Mouse (Mus musculus) A20 (cell line): ENCODE data around the gene Spata13.

Source experiments
- DNase-seq: peaks from one replicate; pipeline ENCODE4 v3.0.0-alpha.2; 2011; ENCODE audit warnings: low read depth, low spot score

Gene Spata13

DNA sequence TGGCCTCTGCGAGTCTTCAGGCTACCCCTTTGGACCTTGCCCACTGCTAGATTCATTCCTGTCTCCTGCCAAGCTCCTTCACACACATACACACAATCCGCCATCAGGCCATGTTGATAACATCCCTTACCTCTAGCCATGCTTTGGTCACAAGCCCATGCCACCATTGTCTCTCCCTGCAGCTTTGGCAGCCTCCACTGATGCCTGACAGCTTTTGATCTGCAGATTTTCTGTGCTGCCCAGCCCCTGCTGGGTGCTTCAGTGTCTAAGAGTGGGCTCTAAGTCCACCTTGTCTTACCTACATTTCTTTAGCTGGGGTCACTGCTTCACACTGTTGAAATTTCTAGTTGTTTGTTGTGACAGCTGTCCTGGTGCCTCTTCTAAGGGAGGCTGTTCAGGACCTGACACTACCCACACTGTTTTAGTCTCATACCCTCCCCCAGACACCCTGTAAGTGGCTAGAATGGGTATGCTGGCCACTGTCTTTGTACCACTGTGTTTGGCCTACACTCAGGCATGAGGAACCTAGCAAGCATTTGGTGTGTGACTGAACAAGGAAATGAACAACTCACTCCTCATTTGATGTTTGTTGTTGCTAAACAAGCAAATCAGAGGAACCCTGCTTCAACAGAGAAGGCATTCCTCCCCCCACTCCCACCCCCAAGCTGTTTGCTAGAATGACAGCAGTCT, 43.0 kb downstream of the Spata13 start:
- no peak for DNase-seq

DNA sequence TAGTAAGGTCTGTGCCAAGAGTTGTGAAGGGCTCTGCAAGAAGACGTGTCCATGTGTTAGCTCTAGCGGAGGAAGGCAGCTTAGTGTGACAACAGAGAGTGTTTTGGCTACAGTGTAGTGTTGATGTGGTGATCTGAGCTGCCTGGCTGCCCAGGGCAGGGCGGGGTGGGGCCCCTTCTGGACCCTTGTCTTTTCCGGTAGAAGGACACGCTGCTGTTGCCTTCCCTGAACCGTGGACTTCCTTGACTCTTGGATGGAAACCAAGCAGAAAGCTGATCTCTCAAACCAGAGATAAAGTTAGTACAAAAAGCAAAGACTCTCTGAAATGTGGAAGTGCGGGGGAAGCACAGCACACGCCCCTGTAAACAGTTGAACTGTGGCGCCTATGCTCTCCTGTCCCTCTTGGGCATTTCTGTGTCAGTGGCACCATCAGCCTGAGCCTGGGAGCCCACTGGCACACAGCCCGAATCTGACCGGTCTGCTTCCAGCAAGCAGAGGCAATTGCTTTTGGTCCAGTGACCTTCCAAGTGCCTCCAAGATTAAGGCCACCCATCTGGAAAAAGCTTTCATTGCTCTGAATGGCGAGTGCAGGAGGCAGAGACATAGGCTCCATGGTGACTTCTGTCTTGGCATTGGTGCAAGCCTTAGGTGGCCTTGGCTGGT, 48.7 kb downstream of the Spata13 start:
- DNase-seq, result no peak

DNA sequence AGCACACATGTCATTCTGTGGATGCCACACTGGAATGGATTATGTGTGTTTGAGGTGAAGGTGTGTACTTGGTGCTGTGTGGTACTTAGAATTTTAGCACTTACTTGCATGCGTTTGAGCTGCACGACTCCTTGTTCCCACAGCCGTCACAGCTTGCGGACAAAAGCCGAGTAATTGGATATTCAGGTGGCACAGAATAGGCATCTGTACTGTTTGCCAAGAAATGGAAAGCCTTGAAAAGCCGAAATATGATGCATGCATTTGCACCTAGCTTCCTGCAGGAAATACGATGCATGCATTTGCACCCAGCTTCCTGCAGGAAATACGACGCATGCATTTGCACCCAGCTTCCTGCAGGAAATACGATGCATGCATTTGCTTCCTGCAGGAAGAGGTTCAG, 50.2 kb downstream of the Spata13 start:
- DNase-seq, result no peak

DNA sequence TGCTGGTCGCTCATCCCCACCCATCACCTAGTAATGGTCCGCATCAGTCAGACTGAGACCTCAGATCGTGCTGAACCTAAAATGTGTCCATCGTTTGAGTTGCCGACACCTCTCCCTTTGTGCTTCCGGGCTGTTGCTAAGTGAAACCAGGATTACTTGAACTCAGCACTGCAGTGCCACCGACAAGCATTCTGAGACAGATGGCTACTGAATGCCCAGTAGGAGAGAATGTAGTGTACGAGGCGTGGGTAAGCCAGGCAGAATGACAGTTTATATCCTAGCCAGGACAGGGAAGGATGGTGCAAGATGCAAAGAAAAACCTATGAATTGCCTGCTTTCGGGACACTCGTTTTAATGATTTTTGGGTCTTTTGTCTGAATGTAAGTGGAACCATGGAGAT, 52.9 kb downstream of the Spata13 start:
- DNase-seq, result no peak

DNA sequence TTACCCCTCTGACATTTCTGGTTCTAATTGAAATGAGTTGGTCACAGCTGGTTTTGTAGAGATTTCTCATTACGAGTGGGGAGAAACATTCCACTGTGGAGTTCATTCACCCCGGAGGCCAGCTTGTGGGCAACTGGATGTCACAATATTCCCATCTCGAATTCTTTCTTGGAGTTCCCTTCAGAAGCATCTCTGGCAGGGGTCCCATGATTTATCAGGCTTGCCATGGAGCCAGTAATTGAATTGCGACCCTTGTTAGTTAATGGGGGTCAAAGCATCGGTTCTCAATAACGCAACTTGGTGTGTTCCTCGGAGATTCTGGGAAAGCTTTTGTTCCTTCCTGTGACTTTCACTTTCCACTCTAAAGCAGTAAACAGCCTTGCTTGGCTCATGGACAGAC, 53.4 kb downstream of the Spata13 start:
- DNase-seq, result no peak

DNA sequence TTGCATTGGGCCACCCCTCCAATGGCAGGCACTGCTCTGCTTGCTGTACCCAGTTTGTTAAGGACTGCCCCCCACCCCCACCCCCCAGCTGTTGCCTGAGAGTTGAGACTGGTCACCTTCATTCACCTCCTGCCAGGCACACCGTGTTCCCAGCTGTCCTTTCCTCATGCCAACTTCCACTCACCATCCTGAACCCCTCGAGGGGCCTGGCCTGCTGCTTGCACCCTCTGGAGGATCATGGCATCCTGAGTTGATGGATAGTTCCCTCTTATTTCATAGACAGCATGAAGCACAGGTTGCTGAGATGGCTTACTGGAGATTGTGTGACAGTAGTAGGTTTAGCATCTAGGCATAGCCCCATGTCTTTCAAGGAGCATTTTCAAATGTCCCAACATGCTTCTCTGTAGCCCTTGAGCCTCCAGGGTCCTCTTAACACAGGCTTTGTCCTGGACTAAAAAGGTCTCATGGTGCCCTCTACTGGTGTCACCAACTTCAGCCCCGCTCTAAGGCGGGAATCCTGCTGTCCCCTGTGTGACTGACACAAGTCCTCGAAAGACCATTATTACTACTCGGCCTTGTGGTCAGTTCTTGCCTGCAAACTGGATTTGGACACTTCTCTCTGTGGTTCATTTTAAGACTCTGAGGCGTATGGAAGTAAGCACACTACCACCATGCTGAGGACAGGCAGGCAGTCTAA, 54.9 kb downstream of the Spata13 start:
- DNase-seq, result peak; percentile 78

DNA sequence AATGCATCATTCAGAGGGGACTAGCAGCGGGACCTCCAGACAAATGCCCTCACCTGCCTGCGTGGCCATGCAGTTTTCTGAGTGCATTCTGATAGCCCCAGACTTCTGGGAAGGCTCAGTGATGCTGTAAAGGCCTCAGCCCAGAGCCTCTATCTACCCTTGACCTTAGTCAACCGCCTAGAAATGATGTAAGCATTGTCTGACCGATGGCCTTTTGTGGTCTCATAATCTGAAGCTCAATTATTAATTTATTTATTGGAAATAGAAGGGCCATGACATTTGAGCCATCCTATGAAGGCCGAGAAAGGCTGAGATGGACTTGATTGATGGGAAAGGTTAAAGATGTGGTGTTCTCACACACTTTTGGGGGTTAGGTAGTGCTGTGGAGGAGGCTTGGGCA, 56.0 kb downstream of the Spata13 start:
- no peak for DNase-seq

DNA sequence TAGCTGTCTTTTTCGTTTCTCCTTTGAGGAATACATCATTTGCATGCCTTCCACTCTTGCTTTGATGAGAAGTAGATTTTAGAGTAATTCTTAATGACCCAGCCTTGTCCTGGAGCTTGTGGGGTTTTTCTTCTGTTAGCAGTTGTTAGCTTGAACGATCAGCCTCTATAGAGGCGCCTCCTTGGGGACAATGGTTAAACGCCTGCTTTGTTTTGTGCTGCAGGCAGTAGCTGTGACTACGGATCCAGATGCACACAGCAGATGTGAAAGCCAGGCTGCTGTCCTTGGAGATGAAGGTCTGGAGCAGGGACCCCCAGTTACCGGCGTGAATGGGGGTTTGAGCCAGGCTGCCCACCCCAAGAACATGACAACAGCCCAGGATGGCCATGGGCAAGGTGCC, 56.8 kb downstream of the Spata13 start:
- DNase-seq, result no peak

DNA sequence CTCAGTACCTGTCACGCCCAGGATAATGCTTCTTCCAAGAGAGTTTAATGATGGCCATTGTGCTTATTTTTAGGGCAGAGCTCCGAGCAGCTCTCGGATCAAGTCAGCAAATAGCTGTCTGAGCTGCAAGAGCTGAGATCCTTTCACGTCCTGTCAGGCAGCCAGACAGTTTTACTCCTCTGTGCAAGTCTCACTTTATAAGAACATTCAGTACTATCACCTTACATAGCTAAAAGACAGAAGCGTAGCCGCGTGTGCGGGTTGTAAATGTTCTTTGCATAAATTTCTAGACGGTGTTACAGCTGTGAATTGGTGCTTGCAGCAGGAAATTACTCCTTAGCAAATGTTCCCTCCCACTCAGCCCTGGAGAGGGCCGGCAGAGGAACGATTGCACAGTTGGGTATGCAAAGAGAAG, 59.3 kb downstream of the Spata13 start:
- no peak for DNase-seq

DNA sequence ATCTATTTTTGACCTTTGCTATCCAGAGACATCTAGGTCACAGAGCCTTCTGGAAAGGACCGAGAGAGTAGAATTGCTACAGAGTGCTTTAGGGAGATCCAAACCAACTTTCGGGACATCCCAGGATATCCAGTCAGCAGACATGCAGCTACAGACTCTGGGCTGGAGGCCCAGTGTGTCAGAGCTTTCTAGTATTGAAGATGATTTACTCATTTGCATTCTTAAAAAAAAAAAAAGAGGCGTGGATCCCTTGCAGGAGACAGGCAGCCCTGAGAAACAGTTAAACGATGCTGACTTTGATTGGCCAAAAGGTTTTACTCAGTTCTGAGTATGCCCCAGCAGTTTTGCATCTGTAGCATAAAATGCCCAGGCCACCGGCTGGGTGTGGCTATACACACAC, 59.9 kb downstream of the Spata13 start:
- no peak for DNase-seq

DNA sequence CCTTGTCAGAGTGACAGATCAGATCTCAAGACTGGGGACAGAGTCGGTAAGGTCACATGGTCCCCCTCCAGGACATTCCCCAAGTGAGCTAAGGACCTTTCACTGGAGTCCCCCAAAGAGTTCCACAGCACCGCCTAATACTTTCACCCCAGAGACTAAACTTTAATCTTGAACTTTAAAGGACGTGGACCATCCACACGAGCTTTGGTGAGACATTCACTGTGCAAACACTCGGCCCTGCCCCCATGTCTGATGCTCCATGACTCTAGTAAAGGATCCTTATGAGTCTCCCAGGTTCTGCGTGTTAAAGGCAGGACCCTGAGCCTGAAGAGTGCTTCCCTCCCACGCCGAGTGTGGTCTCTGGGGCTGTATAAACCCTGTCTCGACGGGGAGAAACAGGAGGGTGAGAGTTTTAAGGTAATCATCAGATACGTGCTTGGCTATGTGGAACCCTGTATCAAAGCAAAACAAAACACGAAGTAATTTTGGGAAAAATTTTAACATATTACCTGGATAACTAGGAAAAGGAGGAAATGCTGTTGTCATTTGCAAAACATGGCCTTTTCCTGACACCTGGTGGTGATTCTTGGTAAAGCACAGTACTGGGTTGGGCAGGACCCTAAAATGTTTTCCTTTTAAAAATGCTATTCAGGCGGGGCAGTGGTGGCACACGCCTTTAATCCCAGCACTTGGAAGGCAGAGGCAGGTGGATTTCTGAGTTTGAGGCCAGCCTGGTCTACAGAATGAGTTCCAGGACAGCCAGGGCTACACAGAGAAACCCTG, 60.6 kb downstream of the Spata13 start:
- peak; percentile 35 for DNase-seq

DNA sequence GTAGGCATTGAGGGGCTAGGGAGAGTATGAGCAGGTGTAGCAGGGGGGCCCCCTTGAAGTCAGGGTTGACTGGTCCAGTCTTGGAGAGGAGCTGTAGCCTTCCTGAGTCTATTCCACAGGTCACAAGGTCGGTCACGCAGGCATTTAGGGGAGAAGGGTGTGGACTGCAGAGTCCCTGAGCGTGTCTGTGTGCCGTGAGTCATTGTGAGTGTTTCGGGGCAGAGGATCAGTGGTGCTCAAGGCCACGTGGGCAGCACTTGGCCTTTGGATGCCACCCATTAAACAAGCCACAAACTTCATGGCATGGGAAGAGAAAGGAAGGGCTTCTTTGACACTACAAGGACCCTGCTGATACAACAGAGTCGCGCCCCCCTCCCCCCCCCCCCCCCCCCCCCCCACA, 63.5 kb downstream of the Spata13 start:
- DNase-seq, result no peak

DNA sequence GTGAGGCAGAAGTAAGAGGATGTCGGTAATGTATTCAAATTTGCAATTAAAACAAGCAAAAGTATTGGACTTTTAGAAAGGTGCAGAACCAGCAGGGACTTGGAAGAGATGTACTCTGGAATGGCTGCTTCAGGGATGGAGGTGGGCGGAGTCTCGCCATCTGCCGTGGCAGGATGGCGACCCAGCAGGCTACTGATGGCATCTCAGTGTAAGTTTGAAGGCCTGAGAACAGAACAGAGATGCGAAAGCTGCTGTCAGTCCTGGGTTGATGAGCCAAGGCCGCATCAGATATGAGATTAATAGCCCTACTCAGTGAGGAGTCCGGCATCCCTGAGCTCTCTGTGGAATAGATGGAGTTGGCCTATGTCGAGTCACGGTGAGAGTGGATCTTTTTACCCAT, 65.2 kb downstream of the Spata13 start:
- DNase-seq, result no peak

DNA sequence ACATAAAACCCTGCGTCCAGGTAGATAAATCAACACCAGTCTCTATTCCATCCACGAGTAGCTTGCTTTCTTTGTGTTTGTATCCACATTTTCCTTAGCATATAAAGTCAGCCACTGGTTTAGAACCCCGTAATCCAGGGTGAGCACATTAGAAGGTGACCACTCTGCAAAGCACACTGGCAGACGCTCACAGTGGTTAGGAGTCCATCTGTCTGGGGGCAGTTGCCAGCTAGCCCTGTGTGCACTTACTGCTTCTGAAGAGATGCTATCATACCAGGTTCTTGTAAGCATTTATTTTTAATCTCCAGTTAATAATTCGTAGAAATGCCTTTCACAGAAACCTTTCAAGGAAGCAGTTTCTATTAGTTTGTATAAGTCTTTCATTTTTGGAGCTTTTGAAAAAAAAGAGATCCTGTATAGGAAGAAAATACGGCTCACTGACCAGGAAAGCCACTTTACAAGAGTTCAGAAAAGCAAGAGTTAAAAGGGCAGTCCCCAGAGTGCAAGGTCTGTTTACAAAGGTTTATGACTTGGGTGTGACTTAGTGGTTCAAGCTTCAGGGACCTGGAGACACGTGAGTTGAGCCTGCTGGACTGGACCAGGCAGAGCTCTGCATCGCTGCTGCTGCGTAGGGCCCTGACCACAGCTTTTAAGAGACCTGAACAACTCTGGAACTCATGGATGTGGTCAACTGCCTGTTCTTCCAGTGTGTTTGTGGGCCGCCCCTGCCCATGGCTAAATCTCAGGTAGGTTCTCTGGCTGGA, 68.8 kb downstream of the Spata13 start:
- no peak for DNase-seq

DNA sequence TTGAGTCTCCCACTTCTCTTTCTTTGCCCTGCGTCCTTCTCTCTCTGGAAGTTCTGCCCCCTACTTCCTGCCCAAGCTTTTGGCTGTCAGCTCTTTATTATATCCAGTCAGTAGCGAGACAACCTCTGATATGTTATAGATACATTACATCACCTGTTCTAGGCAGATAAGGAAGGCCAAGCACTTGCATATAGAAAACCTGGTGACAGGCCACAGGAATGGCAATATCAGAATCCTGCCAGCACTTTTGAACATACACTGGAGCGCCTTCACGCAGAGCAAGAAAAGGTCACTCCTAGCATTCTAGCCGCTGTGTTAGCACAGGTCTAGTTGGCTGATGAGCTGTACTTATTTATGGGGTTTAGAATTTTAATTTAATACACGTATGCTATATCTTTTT, 70.7 kb downstream of the Spata13 start:
- DNase-seq, result no peak

DNA sequence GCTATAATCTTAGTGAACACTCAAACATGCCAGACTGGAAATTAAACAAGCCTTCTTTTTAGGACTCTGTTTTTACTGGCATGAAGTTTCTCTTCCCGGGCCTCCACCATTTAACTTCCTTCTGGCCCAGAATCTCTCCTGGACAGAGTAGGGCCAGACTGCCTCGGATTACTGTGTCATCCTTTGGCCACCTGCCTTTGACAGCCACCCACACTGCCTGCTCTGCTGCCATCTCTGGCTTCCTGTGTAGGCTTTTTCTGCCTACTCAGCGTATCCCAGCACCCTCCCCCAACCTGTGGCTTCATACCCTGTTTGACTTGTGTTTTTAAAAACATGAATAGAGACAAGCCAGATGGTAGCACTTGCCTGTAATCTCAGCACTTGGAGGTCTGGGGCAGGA, 71.2 kb downstream of the Spata13 start:
- DNase-seq, result no peak

DNA sequence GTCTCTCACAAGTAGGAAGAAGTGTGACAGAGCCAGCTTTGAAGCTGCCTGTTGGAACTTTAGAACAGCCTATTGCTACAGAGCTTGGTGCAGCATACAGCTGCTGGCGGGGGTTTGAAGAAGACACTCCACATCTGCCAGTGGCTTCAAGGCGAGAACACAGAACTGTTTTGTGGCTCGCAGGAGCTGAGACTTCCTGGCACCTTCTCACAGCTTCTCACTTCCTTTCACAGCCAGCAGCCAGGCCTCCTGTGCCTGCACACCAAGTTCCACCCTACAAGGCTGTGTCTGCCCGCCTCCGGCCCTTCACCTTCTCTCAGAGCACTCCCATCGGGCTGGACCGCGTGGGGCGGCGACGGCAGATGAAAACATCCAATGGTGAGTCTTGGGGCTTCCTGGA, 75.4 kb downstream of the Spata13 start:
- DNase-seq, result no peak

DNA sequence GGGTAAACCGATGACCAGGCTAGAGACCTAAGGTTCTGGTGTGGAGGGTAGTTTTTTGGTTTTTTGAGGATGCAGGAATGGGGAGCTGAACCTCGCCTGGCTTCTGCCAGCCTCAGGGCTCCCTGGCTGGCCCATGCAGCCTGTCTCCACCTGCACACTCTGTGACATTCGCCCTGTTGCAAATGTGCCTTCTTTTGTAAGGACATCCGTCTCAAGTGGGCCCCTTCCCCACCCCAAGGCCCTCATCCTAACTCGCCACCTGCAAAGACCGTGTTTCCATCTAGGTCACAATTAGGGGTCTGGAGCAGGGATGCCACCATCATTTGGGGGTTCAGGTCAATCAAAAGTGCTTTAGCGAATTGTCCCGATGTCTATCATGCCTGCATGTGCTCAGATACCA, 75.9 kb downstream of the Spata13 start:
- DNase-seq, result no peak

DNA sequence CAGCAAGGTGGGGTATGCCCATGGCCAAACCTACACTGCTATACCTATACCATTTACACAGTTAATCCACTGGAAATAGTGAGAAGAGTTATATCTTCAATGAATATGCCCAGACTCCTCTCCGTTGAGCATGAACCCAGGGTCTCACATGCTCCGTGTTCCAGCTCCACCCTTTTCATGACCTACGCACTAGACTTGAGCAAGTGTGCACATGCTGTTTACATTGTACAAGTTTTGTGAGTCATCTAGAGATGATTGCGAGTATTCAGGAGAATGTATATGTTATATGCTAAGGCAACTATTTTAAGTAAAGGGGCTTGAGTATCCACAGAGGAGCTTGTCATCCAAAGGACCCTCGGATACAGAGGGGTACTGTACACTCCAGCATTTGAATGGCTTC, 77.4 kb downstream of the Spata13 start:
- no peak for DNase-seq

DNA sequence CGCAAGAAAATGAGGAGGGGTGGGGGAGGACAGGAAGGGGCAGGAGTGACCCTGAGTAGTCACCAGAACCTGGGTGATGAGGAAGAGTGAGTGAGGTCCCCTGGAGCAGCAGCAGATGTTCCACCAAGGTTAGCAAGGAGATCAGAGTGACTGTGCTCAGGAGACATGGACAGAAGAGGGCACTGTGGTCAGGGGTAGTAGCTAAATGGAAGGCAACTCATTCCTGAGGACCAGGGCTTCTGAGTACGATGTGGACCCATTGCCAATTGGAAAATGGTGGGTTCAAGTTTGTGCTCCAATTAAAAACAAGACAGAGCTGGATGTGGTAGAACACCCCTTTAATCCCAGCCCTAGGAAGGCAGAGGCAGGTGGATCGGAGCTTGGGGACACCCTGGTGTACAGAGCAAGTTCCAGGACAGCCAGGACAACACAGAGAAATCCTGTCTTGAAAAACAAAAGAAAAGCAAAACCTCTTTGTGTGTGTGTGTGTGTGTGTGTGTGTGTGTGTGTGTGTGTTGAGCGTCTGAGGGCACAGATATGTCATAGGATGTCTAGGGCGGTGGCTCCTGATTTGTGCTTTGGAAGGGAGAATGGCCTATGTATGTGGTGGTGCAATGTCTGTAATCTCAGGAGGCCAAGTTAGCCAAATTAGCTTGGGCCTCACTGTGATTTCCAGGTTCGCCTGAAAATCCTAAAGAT, 77.9 kb downstream of the Spata13 start:
- peak; percentile 30 for DNase-seq

DNA sequence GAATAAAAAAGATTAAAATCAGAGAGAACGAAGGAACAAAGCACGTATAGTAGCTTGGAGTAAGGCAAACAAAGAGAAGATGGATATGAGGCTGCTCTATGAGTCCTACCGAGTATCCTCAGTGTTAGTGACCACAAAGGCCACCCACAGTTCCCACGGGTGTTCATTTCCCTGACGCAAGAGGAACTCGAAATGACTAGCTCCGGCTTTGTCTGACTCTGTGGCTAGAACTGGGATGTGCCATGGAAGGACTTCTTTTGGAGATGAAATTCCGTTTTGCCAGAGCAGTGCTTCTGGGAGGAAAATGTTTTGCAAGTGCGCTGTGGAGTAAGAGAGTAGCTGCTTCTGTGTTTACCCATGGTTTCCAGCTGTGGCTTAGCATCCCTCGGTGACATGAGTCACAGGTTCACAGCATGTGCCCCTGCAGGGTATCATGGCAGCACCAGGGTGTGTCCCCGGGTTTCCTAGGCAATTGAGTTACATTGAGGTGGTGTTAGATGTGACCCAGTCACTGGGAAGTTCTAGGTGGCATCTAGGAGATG, 78.6 kb downstream of the Spata13 start:
- no peak for DNase-seq
